Mouse (Mus musculus) left cerebral cortex, postnatal 4 days (tissue): ENCODE results near the gene Stx8. TPM values are rescaled to one million over a fixed set of nuclear protein-coding genes. Genes with fewer than 3 reads are reported as not detected.

ENCODE experiments used
- DNase-seq: peaks from one replicate; pipeline ENCODE4 v3.0.0-alpha.2; 2022
- intact Hi-C: fragments of 180-260 bp; cut with DNase I; formaldehyde crosslinking; loops from one replicate; pipeline ENCODE4 v1.15.1; 2025
- total RNA-seq, 2 experiments: library from RNA; stranded (reverse); gene quantifications; 2 replicates each; pipeline ENCODE4 v1.2.3; 2021

The Stx8 gene
- total RNA-seq, 2 experiments from 2014 or later, result 26.7 to 30.1 TPM

GRCm38 (mm10) chr11:68134494-68134893 is 168.5 kb downstream of the Stx8 start:
- DNase-seq, result no peak
- intact Hi-C loops, result no loop called here

GRCm38 (mm10) chr11:68135350-68135749 is 169.4 kb downstream of the Stx8 start:
- no peak for DNase-seq
- intact Hi-C loops, result no loop called here

GRCm38 (mm10) chr11:68136687-68137086 is 170.7 kb downstream of the Stx8 start:
- intact Hi-C loops, result no loop called here
- no peak for DNase-seq

GRCm38 (mm10) chr11:68142296-68142695 is 176.3 kb downstream of the Stx8 start:
- DNase-seq, result no peak
- intact Hi-C loops, result no loop called here

GRCm38 (mm10) chr11:68144235-68145065 is 178.5 kb downstream of the Stx8 start:
- DNase-seq, result no peak
- intact Hi-C loops, result no loop called here

GRCm38 (mm10) chr11:68145066-68145585 is 179.1 kb downstream of the Stx8 start:
- intact Hi-C loops, result no loop called here

GRCm38 (mm10) chr11:68145586-68146455 is 179.8 kb downstream of the Stx8 start:
- peak; percentile 37 for DNase-seq
- intact Hi-C loops, result no loop called here

More at GRCm38 (mm10) chr11:68145066-68145585, 179.1 kb downstream of the Stx8 start:
- DNase-seq, result no peak

GRCm38 (mm10) chr11:68146456-68146851 is 180.5 kb downstream of the Stx8 start:
- intact Hi-C loops, result no loop called here
- DNase-seq, result no peak

GRCm38 (mm10) chr11:68150938-68151337 is 184.9 kb downstream of the Stx8 start:
- intact Hi-C loops, result no loop called here

GRCm38 (mm10) chr11:68155821-68156220 is 189.8 kb downstream of the Stx8 start:
- intact Hi-C loops, result no loop called here
- no peak for DNase-seq

More at GRCm38 (mm10) chr11:68150938-68151337, 184.9 kb downstream of the Stx8 start:
- DNase-seq, result no peak

- DNase-seq, result no peak
- intact Hi-C loops, result no loop called here
Measured at GRCm38 (mm10) chr11:68158166-68158565, 192.2 kb downstream of the Stx8 start.

- DNase-seq, result no peak
- intact Hi-C loops, result no loop called here
Measured at GRCm38 (mm10) chr11:68159867-68160266, 193.9 kb downstream of the Stx8 start.

- intact Hi-C loops, result no loop called here
- peak; percentile 25 for DNase-seq
Measured at GRCm38 (mm10) chr11:68164408-68164807, 198.4 kb downstream of the Stx8 start.

- intact Hi-C loops, result no loop called here
- DNase-seq, result no peak
Measured at GRCm38 (mm10) chr11:68168427-68168826, 202.4 kb downstream of the Stx8 start.

GRCm38 (mm10) chr11:68171973-68172647 is 206.1 kb downstream of the Stx8 start:
- no peak for DNase-seq
- intact Hi-C loops, result no loop called here

- intact Hi-C loops, result no loop called here
- DNase-seq, result no peak
Measured at GRCm38 (mm10) chr11:68172648-68173045, 206.7 kb downstream of the Stx8 start.

- no peak for DNase-seq
- intact Hi-C loops, result no loop called here
Measured at GRCm38 (mm10) chr11:68176550-68176949, 210.6 kb downstream of the Stx8 start.

GRCm38 (mm10) chr11:68177415-68177814 is 211.4 kb downstream of the Stx8 start:
- intact Hi-C loops, result no loop called here
- DNase-seq, result no peak

- intact Hi-C loops, result no loop called here
- DNase-seq, result no peak
Measured at GRCm38 (mm10) chr11:68185647-68186046, 219.7 kb downstream of the Stx8 start.

- intact Hi-C loops, result no loop called here
- DNase-seq, result peak; percentile 44
Measured at GRCm38 (mm10) chr11:68187242-68187641, 221.2 kb downstream of the Stx8 start.

- DNase-seq, result no peak
- intact Hi-C loops, result no loop called here
Measured at GRCm38 (mm10) chr11:68188695-68189201, 222.8 kb downstream of the Stx8 start.
